Mouse (Mus musculus): ENCODE measurements around the gene Tor1aip1.

Gene Tor1aip1

DNA sequence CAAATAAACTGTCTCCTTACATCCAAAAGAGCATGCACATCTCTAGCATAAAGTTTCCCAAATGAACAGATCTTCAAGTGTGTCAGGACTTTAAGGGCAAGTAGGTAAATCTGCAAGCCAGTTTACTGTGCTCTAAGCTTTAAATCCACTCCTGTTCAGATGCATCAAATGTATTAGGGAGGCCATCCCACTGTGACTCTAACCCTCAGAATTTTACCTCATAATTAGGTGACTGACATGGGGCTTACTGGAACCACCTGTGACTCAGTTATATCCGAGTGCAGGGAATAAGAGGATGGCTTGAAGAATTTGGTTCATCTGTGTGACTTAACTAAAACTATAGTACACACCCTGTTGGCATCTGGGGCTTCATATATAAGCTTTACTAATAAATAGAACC, 1.6 kb downstream of the Tor1aip1 start:
- intact Hi-C loops (cut with DNase I): no loop called here

- intact Hi-C loops (cut with DNase I): no loop called here
Observed at GRCm38 (mm10) chr1:156033921-156034320, 2.4 kb downstream of the Tor1aip1 start.

- intact Hi-C loops (cut with DNase I): loop anchor here (10.0 kb wide), 1 partner anchor 54 kb away; the partner anchor contains the start of gene Cep350
Observed at GRCm38 (mm10) chr1:156028340-156028975, 7.8 kb downstream of the Tor1aip1 start.

- intact Hi-C loops (cut with DNase I): loop anchor here (10.0 kb wide), 1 partner anchor 53 kb away; the partner anchor contains the start of gene Cep350
Observed at GRCm38 (mm10) chr1:156027849-156028248, 8.4 kb downstream of the Tor1aip1 start.

GRCm38 (mm10) chr1:156024831-156025503, 11.3 kb downstream of the Tor1aip1 start:
- intact Hi-C loops (cut with DNase I): loop anchor here (10.0 kb wide), 1 partner anchor 50 kb away; the partner anchor contains the start of gene Cep350

DNA sequence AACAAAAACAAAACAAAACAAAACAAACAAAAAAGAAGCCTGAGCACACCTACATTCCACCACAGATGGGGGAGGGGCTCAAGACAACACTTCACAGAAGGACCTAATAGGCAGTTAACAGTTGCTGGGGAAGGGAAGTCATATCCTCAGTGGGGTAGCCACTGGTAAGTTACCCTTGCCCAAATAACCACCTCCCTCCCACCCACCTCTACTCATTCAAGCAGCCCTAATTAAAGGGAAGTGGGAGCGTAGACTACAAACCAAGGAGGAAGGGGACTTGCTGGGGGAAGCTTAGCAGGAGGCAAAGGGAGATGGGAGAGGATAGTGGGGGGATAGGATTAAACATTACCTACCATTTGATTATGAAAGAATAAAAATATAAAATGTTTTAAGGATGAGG, 15.9 kb downstream of the Tor1aip1 start:
- intact Hi-C loops (cut with DNase I): loop anchor here (10.0 kb wide), 1 partner anchor 46 kb away; the partner anchor contains the start of gene Cep350

DNA sequence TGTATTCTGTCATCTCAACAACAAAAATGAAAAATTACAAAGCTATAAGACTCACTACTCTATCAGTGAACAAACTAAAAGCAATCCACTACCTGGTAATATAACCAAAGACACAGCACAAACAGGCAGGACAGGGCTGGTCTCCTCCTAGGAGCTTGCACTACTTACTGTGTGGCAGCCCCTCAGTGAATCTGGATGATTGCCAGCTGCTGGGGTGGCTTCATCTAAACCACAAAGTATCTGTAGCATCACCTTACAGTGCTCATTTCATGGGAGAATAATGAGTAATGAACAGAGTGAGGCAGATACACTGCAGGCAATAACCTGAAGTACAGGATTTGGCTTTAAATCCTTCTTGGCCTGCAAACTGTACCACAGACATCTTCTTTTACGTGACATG, 16.5 kb downstream of the Tor1aip1 start:
- intact Hi-C loops (cut with DNase I): loop anchor here (10.0 kb wide), 1 partner anchor 45 kb away; the partner anchor contains the start of gene Cep350

DNA sequence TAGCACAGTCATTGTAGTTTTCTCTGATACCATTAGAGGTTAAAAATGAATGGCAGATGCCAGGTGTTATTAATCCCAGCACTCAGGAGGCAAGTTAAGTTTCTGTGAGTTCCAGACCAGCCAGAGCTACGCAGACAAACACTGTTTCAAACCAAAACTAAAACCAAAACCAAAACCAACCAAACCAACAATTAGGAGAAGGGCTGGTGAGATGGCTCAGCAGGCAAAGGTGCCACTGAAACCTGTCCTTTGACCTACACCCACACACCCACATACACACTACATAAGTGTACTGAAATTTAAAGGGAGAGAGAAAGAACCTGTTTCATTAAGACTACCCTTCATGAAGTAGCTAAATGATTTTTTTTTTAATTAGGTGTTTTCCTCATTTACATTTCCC, 27.3 kb downstream of the Tor1aip1 start:
- intact Hi-C loops (cut with DNase I): no loop called here

GRCm38 (mm10) chr1:156005906-156006305, 30.4 kb downstream of the Tor1aip1 start:
- intact Hi-C loops (cut with DNase I): no loop called here

DNA sequence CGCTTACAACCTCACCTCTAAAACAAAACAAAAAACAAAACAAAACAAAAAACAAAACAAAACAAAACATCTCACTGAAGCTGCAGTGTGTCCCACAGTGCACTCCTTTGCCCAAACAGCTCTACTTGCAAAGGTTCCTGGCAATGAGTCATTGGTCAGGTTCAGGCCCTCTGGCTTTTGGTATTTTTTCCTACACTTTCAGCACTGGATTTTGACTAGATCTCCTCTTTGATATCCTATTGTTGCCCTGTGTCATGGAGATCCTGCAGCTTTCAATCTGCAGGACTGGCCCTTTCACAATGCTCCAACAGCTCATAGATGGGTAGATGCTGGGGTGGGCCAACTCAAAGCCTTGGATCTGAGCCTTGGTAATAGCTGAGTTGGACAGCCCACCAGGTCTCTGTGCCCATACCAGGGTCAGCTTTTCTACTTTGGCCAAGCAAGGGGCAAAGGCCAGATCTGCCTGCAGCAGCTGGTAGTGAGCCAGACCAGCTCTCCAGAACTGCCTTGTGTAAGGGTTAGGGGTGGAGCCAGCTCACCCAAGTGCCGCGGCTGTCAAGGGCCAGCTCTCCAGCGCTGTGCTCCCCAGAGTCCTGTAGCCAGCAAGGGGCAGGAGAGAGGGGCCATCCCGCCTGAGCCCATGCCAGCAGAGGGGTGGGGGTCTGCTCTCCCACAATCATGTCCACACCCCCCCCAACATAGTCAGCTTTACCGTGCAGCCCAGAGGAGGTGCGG, 32.9 kb downstream of the Tor1aip1 start:
- intact Hi-C loops (cut with DNase I): no loop called here

GRCm38 (mm10) chr1:156002366-156002765, 33.9 kb downstream of the Tor1aip1 start:
- intact Hi-C loops (cut with DNase I): no loop called here

DNA sequence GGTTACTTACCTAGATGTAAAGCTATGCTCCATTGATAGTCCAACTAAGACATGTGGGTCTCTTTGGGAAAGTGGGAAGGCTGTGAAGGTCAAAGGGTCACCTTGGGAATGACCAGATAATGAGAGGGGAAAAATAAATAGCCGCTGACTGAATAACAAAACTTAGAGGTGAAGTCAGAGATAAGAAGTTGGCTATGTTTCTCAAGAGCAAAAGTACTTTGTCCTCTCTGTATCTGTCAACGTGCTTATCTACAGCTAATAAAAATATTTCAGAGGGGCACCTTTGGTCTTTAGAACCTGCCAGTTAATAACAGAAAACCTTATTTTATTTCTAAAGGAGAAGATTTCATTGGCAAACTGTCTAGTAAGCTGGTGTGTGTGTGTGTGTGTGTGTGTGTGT, 40.7 kb downstream of the Tor1aip1 start:
- intact Hi-C loops (cut with DNase I): no loop called here

GRCm38 (mm10) chr1:155994524-155994923, 41.8 kb downstream of the Tor1aip1 start:
- intact Hi-C loops (cut with DNase I): no loop called here

DNA sequence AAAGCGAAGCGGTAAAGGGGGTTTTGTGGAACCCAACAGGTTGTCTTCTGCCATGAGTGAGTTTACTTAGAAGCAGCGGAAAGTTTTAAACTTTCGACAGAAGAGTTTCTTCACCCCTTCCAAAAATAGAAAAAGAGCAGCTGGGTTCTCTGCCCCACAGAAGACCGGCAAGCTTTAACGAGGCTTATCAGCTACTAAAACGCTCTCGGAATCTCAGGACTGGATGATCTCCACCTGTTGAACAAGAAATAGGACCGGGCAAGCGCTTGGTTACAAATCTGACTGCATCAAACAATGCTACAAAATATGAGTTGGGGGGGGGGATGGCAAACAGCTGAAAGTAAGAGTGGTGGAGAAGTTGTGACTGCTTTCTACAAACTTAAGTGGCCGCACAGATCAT, 45.9 kb downstream of the Tor1aip1 start:
- intact Hi-C loops (cut with DNase I): no loop called here

GRCm38 (mm10) chr1:155989387-155989786, 46.9 kb downstream of the Tor1aip1 start:
- intact Hi-C loops (cut with DNase I): no loop called here

- intact Hi-C loops (cut with DNase I): no loop called here
Observed at GRCm38 (mm10) chr1:155987625-155988024, 48.7 kb downstream of the Tor1aip1 start.

GRCm38 (mm10) chr1:155974931-155975330, 61.3 kb downstream of the Tor1aip1 start:
- intact Hi-C loops (cut with DNase I): loop anchor here (10.0 kb wide), 1 partner anchor 50 kb away; no protein-coding TSS in a partner anchor

GRCm38 (mm10) chr1:155973719-155974379, 62.4 kb downstream of the Tor1aip1 start:
- intact Hi-C loops (cut with DNase I): loop anchor here (10.0 kb wide), 1 partner anchor 51 kb away; no protein-coding TSS in a partner anchor

DNA sequence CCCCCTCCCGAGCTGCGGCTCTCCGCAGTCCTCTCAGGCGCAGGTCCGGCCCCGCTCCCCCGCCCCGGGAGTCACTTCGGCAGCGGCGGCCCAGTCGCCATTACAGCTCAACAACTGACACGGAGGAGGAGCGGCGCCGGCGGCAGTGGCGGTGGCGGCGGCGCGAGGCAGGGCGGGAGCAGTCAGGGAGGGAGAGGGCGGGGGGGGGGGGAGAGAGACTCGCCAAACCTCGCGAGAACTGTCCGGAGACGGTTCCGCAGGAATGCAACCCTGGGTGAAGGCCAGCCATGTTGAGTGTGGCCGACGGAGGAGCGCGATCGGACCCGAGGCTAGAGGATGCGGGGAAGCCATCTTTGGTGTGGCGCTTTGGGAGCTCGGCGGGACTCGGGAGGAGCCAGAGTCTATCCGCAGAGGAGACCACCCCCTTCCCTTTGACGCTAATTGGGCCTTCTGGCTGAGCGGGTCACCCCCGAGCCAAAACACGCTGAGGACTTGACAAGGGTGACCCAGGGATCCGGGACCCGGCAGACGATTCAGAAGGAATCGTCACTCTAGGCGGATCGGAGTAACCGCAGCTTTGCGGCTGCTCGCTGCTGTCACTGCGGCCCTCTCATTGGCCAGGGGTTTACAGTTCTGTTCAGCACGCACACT, 63.1 kb downstream of the Tor1aip1 start, which contains the start of gene Cep350:
TSS of gene Cep350 (minus strand) at position 188 of the 651 bp plus-strand sequence.
- intact Hi-C loops (cut with DNase I): loop anchor here (10.0 kb wide), 1 partner anchor 52 kb away; no protein-coding TSS in a partner anchor

Data from adrenal gland (tissue).